Mouse (Mus musculus) heart, postnatal 36 days (tissue): ENCODE measurements around the gene Mindy4. TPM values are rescaled to one million over a fixed set of nuclear protein-coding genes. Genes with fewer than 3 reads are reported as not detected.
"Not testable (repeated sequence)": the region's sequence is repeated elsewhere in the genome, so short reads cannot be mapped to it uniquely, and the experiment has no call there.

Experiments
- DNase-seq, 2 experiments: peaks; one replicate each; pipeline ENCODE4 v3.0.0; 2021 to 2022
- intact Hi-C: fragments of 180-260 bp; cut with DNase I; formaldehyde crosslinking; loops from one replicate; pipeline ENCODE4 v1.15.1; 2025
- total RNA-seq, 2 experiments: library from RNA; stranded (reverse); gene quantifications; 2 replicates each; pipeline ENCODE4 v1.2.3; 2021

The Mindy4 gene
- total RNA-seq = 1 to 10 TPM; 5.5 to 5.9 TPM

DNA sequence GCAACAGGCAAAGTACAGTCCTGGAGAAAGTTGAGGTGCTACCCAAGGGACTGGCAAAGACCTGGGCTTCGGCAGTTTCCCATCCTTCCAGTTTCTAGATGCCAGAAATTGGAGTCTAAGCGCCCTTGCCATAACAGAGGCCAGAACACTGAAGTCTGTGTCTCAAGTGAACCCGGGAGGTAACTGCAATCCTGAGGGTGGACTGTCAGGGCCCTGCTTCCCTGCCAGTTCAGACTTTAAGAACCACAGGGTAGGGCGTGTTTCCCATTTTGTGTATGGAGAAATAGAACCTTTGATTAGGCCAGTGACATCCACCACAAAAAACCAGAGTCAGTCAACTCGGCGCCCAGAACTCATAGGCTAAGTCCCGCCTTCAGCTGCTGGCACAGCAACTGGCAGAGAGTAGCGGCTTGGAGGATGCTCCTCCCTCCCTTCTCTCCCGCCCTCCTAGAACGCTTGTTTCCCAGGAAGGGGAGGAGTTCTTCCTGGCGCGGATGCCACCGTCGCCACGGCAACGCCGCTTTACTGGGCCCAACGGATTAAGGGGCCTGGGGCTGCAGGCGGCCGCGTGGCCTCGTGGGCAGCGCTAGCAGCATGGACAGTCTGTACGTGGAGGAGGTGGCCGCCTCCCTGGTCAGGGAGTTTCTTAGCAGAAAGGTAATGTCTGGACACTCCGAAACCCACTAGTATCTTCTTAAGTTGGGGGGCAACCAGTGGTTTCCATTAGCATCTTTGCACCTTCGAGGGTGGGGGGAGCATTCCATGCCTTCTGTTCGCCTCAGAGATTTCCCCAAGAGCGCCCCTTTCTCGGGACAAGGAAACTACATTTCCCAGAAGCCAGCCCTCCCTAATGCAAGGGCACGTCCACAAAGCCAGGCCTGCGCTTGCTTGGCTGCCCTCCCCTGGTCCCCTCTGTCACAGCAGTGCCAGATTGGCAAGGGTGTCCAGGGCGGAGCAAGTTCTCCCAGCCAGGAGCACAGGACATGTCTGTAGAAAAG is at the start of gene Mindy4:
Mindy4 (plus strand) TSS at position 471 of the 998 bp plus-strand sequence.
- DNase-seq = peak; percentile 87
- intact Hi-C loops = no loop called here

DNA sequence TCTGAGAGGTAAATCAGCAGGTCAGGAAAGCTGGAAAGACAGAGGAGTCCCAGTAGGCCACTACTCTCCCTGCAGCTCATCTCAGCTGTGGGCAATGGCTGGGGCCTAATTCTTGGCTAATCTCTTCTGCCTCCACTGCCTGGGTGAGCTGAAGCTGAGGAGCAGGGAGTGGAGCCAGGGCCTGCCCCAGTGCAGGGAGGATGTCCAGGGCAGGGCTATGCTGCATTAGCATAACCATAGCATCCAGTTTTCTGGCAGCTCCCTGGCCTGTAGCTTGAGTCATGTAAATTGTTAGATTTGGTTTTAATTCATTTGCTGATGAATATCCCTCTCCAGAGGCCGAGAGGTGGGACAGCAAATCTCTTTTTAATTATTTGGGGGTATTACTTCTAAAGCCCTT is 43.9 kb upstream of the Mindy4 start:
- intact Hi-C loops = no loop called here

DNA sequence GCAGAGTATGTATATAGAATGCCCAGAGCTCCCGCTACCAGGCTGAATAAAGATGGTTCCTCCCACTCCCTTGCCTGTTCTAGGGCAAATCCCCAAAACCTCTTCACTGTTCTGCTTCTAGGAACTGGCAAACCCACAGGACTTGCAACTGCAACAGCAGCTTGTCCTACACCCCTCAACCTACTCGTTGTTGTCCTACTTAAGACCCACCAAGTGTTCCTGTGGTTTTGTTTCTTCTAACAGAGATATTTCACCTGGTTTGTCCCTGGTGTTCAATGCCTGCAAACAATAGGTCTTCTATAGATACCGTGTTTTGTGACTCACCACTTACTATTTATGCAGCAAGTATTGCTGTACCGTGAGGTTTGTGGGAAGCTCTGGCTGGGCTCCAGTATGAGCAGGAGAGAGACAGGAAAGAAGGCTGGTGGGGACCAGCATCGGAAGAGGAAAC is 41.8 kb upstream of the Mindy4 start:
- intact Hi-C loops = loop anchor here (5.0 to 10.0 kb wide), 3 partner anchors 49 to 577 kb away; partner anchors contain the start of gene Znrf2
- DNase-seq = no peak

More for the DNA sequence above, 43.9 kb upstream of the Mindy4 start:
- no peak for DNase-seq

DNA sequence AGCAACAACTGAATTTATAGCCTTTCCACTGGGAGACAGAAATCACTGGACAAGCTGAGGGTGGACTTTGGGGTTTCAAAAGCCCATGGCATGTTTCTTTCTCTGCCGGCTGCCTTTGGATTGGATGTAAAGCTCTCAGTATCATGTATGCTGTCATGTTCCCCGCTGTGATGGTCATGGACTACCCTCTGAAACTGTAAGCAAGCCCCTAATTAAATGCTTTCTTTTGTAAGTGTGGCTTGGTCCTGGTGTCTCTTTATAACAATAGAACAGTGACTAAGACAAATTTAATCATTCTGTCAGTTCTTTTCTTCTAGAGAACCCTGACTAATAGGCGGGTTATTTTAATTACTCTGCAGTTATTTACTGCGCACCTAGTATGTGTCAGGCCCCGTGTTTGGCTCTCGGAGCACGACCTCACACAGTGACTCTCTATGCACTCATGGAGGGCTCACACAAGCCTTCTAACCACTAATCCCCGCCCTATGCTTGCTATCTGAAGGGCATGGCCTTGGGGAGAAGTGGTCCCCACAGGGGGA is 40.1 kb upstream of the Mindy4 start:
- intact Hi-C loops = loop anchor here (5.0 to 10.0 kb wide), 3 partner anchors 51 to 578 kb away; partner anchors contain the start of gene Znrf2
- no peak for DNase-seq

DNA sequence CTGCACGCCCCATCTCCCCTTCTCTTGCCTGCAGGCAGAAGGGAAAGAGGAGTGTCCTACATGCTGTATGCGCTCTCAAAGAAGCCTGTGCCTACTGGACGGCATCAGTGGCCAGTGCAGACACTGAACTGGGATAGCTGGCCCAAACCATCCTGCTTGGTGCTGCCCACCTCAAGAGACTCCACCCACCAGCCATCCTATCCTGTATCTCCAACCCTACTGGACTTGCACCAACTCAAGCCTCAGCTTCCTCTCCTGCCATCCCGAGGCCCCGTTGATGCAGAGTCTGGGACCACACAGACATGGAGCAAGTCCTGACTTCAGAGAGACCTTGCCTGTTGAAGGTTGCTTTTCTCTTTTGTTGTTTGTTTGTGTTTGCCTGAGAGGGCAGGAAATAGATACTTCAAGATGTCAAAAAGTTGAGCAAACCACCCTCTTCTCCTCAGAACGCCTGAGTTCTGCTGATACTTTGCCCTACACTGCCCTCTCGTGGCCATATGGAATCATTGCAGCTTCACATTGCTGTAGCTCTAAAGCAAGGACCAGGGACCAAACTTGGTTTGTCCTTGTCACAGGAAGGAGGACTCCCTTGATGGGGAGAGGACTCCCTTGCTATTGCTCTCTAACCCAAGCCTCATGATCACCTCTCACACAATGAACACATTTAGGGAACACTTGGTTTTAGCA is 36.3 kb upstream of the Mindy4 start:
- intact Hi-C loops = loop anchor here (1.0 to 10.0 kb wide), 7 partner anchors 90 to 582 kb away; partner anchors contain the start of genes Gars and Znrf2
- DNase-seq = peak; percentile 76

DNA sequence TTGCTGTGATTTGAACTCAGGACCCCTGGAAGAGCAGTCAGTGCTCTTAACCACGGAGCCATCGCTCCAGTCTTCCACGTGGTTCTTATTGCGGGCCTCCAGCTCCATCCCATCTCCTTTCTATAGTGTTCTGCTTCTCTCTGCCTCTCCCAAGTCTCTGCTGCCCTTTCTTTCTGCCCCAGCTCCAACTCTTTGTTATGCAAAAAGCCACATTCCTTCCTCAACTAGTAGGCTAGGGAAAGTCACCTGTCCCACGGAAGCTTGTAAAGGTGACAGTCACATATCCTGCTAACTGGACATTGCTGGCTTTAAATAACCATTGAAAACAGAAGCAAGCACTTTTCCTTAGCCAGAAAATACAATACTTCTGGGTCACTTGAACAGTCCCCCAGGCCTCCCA is 33.4 kb upstream of the Mindy4 start:
- DNase-seq = no peak
- intact Hi-C loops = loop anchor here (5.0 to 10.0 kb wide), 3 partner anchors 133 to 585 kb away; partner anchors contain the start of genes Gars and Znrf2

DNA sequence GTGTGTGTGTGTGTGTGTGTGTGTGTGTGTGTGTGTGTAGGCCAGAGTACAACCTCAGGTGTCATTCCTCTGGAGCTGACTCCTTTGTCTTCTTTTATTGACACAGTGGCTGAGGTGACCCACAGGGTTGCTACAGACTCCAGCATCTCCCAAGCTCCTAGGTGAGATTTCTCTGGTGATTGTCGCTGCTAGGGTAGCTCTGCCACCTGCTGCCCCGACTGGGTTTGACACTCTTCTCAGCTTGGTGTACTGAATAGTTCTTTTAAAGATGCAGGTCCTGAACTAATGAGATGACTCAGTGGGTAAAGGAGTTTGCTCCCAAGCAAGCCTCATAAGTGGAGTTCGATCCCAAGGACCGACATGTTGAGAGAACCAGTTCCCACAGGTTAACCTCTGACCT is 31.5 kb upstream of the Mindy4 start:
- DNase-seq = no peak
- intact Hi-C loops = no loop called here

DNA sequence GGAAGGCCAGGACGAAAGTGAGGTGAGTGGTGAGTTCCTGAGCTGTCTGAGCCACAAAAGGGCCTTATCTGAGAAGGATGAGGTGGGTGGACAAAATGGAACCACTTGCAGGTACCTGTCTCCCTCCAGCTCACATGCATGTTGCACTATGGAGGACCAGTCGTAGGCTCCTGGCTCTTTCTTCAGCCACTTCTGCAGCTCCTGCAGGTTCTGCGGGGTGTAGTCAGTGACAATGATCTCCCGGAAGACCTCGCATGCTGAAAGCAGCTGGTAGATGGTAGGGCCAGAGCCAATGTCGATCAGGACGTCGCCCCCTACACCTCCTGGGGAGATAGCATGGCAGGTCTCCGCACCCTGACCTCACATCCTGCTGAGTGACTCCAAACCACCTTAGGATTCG is 30.0 kb upstream of the Mindy4 start:
- DNase-seq = no peak
- intact Hi-C loops = no loop called here

DNA sequence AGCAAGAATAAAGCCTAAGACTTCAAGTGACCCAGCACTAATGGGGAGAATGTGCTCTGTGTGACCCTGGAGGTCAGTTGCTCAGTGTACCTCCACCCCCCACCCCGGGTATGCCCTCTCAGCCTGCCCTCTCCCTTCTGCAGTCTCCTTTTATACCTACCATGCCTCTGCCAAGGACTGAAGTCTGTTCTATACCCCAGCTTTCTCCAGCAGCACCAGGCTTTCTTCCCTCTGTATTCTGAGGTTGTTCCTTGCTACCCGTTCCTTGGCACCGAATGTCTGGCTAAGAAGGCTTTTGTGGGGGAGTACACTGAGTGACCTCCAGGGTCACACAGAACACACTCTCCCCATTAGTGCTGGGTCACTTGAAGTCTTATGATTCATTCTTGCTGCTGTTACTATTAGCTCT is 29.2 kb upstream of the Mindy4 start:
- DNase-seq = no peak

DNA sequence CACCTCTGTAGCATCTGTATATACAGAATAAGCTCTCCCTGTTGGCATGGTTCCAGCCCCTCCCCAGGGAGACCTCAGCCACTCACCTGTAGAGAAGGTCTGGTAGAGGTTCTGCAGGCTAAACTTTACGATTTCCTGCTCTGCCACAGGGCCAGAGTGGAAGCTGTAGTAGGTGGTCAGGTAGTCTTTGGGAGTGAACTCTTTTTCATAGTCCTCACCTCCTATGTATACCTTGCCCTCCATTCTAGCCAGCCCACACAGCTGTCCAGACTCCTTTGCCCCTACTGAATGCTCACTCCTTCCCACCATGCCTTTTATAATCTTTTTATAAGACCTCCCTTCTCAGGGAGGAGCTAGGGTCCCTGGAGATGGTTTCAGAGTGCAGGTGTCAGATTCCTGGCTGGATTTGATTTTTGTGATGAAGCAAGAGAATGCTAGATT is 28.4 kb upstream of the Mindy4 start, which contains the start of gene Inmt:
Inmt (minus strand) TSS at position 303 of the 441 bp plus-strand sequence.
- intact Hi-C loops = no loop called here
- no peak for DNase-seq

More for the DNA sequence above, 29.2 kb upstream of the Mindy4 start:
- intact Hi-C loops = no loop called here

DNA sequence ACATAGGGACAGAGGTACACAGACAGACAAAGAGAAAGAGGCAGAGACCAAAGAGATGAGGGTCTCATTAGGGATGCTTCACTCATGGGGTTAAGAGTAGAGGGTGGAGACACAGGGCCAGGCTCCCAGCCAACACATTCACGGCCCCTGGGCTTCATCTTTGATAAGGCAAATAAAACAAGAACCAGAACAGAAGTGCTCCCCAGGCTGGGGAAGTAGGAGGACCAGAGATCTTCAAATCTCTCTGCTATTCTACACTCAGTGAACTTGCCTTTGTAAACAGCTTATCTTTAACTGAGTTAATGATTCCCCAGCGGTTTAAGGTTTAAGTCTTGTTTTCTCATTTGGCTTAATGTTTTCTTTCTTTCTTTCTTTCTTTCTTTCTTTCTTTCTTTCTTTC is 27.7 kb upstream of the Mindy4 start:
- intact Hi-C loops = no loop called here
- DNase-seq = no peak

DNA sequence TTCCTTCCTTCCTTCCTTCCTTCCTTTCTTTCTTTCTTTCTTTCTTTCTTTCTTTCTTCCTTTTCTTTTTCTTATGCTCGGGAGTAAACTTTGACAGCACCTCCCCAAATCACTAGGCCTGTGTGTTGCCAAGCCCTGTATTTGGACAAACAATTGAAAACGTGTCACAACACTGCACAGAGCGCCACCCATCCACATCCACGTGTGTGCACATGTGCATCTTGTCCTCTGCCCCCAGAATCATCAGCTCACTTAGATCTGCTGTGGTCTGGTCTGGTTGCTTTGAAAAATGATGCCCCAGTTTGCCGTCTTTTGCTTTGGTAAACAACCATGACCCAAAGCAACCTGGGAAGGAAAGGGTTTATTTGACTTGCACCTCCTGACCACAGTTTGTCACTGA is 27.3 kb upstream of the Mindy4 start:
- DNase-seq = no peak
- intact Hi-C loops = no loop called here

DNA sequence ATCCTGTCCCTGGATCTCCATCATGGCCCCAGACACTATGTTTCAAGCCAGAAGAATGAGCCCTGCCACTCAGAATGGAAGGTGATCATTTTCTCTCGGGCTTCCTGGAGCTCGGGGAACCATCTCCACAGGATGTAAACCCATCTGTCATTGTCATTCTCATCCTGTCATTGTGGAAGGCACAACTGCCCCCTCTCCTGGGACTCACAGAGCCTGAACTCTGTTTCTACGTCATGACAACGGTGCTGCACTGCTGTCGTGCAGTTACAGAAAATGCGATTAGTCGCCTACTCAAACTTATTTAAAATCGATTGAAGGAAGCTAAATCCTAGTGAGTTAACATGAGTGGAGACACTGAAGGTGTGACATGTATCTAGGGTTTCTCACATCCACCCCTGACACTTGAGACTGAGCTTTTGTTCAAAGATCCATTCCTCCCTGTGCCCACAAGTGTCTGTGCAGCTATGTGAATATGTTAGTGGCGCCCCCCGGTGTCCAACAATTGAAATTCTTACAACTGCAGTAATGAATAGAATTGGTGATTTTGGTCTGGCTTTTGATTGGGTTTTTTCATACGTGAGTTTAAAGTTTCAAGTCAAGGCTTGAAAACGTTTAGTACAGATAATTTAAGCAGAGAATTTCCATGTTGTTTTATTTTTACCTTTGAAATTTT is 26.0 kb upstream of the Mindy4 start:
- intact Hi-C loops = no loop called here
- DNase-seq = peak in 1 of 2 experiments; percentile 31

DNA sequence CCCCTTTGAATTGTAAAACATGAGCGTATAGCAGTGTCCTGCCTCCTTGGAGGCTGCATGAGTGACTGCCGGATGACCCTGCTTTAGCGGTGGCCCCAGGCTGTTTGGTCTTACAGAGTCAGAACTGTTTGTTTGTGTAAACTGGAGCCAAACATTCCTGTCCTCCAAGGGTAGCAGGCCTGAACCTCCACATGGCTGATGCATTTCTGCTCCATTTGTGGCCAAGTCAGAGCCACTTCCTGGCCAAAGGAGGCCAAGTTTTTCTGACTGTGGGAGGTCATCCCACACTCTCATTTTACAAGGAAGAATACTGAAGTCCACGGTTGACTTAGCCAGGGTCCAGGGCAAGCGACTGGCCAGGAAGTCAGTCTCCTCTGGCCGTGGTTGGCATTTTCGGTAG is 23.6 kb upstream of the Mindy4 start:
- intact Hi-C loops = no loop called here
- no peak for DNase-seq

DNA sequence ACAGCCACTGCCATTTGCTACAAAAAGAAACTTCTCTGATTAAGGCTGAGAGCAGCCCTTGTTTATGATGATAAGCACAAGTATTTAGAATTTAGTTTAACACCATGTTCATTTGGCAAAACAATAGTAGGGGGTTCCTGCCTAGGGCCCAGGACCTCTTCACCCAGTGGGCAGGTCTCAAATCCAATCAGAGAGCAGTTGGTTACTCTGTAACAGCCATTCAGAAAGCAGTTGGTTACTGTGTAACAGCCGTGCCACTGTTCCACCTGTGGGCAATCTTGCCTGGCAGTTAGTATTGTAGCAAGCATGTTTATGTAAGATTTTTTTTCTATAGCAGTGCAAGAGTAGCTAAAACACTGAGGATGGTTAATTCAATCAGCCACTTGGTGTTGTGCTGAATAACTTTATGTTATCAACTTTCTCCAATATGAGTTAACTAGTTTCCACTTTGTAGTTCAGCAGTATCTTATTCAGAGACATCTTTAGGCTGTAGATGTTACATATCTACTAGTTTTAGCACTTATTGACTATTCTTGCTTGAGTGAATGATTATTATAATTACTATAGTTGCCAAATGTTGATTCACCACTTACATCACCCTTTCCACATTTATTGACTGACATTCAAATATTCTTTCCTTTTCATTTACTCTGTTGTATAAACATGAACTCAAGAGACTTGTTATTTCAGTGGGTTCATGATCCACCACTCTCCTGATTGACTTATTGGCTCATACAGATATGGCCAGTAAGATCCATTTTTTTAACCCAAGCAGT is 20.3 kb upstream of the Mindy4 start:
- DNase-seq = no peak
- intact Hi-C loops = no loop called here

DNA sequence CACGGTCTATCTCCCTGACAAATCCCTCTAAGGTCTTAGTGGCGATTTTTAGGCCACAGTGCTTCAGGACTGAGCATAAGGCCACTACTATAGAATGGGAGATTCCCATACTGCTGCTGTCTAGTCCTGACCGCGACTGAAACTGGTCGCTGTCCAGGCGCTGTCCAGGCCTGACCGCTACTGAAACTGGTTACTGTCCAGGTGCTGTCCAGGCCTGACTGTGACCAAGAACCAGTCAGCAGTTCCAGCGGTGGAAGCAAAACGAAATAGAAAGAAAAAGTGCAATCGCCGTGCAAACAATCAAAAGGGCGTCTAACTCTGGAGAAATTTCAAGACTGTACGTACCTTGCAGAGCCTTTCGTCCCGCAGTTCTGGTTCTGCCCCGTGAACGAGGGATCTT is 15.4 kb upstream of the Mindy4 start:
- DNase-seq, intact Hi-C loops: not testable (repeated sequence)

DNA sequence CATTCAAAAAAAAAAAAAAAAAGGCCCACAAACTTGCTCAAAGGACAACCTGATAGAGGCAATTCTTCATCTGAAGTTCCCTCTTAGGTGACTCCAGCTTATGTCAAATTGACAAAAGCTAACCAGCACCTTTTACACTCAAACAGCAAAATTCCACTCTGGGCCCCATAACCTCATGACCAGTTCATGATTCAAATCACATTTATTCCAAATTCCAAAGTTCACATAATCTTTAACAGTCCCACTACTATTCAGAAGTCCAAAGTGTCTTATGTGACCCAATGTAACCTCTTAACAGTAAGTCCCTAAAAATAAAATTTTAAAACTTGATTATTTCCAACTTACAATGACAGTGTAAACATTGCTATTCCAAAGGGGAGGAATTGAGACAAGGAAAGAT is 13.8 kb upstream of the Mindy4 start:
- DNase-seq = no peak
- intact Hi-C loops = no loop called here

DNA sequence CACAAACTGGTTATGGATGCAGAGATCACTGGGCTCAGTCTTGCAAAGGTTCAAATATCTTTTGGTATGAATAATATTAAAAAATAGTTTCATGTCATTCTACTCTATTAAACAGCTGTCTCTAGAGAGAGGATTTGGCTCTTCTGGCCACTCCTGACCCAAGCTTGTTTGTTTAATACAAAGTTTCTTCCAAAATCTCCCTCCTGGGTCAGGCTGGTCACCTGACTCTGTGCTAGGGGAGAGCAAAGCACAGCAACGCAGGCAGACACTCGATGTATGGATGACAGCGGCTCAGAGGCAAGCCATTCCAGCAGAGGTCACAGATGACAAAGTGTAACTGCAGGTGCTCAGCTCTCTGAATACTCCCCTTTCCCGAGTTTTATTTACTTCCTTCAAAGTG is 11.6 kb upstream of the Mindy4 start:
- no peak for DNase-seq
- intact Hi-C loops = no loop called here

DNA sequence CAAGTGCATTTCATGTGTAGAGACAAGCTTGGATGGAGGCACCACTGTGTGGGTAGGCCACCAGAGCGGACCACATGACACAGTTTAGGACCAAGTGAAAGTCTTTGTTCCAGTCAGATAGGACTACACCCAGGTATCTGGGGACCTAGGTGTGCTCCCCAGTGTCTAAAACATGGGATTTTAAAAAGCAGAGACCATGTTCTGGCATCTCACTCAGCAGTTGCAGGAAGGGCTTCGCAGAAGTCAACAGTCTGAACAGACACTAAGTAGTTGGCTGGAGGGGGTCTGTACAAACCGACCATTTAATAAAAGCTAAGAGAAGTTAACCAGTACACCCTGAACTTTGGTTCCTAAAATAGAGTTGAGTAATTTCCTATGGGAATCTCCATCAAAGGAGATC is 10.0 kb upstream of the Mindy4 start:
- intact Hi-C loops = no loop called here
- no peak for DNase-seq
